Mouse (Mus musculus) erythroblast, embryonic 14.5 days (primary cell): ENCODE measurements around the gene Prr29.

Source experiments
- GATA1 ChIP-seq: IDR thresholded peaks from 2 replicates; pipeline ENCODE4 v1.6.1; 2012; ENCODE audit warnings: low read length, inconsistent platforms, mixed read lengths
- TAL1 ChIP-seq: IDR thresholded peaks from 3 replicates; pipeline ENCODE4 v1.6.1; 2012; ENCODE audit warnings: low read length, inconsistent platforms, mixed read lengths

- TF ChIP-seq TAL1 (no peak), GATA1 (no peak)
Observed at GRCm38 (mm10) chr11:106349772-106350171, 15.5 kb upstream of the Prr29 start.
